ENCODE assay signal across 9 mouse cellular contexts in genomic region chr10:60115345-60116185, GRCm38 (mm10). TPM values are rescaled to one million over a fixed set of nuclear protein-coding genes. Genes with fewer than 3 reads are reported as not detected.
DNase-seq lines count a peak whose midpoint lies in the region; ATAC-seq and TF ChIP-seq lines count a peak whose summit lies in the region.
"Had no signal": no experiment of that assay in that cellular context is flagged by ENCODE, and none has a peak within 500 bp of the region (broad histone marks: within the 10 kb centered on the region; RNA-seq: fewer than 3 reads in every experiment).

No protein-coding gene starts in this region.

- H3K27ac ChIP-seq in lung, postnatal 0 days (ENCODE audit: low read length): peak overlapping the region; percentile 38; the same call in 1 of the 2 replicates
- peak overlapping the region; percentile 83 for H3K27ac ChIP-seq in hindbrain, embryonic 14.5 days
- peak overlapping the region; percentile 58 for H3K27ac ChIP-seq in neural tube, embryonic 14.5 days (ENCODE audit: low read depth, low read length)
- H3K27ac ChIP-seq: liver, embryonic 13.5 days had no signal

- intact Hi-C loops in left cerebral cortex, postnatal 4 days (cut with DNase I): no loop called here

- H3K4me1 ChIP-seq in lung, postnatal 0 days (ENCODE audit: insufficient read depth, low read depth, low read length): peaks cover 6% of the 10 kb centered on the region; the same call in 1 of the 2 replicates
- H3K4me1 ChIP-seq in hindbrain, embryonic 14.5 days (replicated peaks; ENCODE audit: control insufficient read depth, insufficient read depth, low read length): peaks cover 25% of the 10 kb centered on the region
- peaks cover 27% of the 10 kb centered on the region for H3K4me1 ChIP-seq in neural tube, embryonic 14.5 days (ENCODE audit: control insufficient read depth, insufficient read depth, low read length)

- H3K9me3 ChIP-seq in lung, postnatal 0 days (ENCODE audit: low read length): no peaks in the 10 kb centered on the region
- no peaks in the 10 kb centered on the region for H3K9me3 ChIP-seq in hindbrain, embryonic 14.5 days (ENCODE audit: control insufficient read depth, low read length)
- no peaks in the 10 kb centered on the region for H3K9me3 ChIP-seq in neural tube, embryonic 14.5 days (ENCODE audit: control insufficient read depth, low read length)
- H3K9me3 ChIP-seq: liver, embryonic 13.5 days had no signal

- no peak overlapping the region for H3K4me2 ChIP-seq in lung, postnatal 0 days (replicated peaks; ENCODE audit: low read depth, low read length)
- peak overlapping the region; percentile 46 for H3K4me2 ChIP-seq in hindbrain, embryonic 14.5 days (replicated peaks)
- peak overlapping the region; percentile 39 for H3K4me2 ChIP-seq in neural tube, embryonic 14.5 days (ENCODE audit: low read depth, low read length)
- H3K4me2 ChIP-seq: liver, embryonic 13.5 days had no signal

- H3K9ac ChIP-seq in lung, postnatal 0 days (replicated peaks; ENCODE audit: low read depth): no peak overlapping the region
- peak overlapping the region; percentile 44; the same call in 1 of the 2 replicates for H3K9ac ChIP-seq in hindbrain, embryonic 14.5 days
- H3K9ac ChIP-seq in neural tube, embryonic 14.5 days (replicated peaks; ENCODE audit: low read depth, low read length): no peak overlapping the region; the same call in 1 of the 2 replicates
- H3K9ac ChIP-seq: liver, embryonic 13.5 days had no signal

- no peak for ATAC-seq in lung, postnatal 0 days
- ATAC-seq in hindbrain, embryonic 14.5 days (ENCODE audit: low FRiP score): peak; percentile 87
- peak; percentile 89 for ATAC-seq in neural tube, embryonic 14.5 days (ENCODE audit: low read depth)

- H3K36me3 ChIP-seq in lung, postnatal 0 days (ENCODE audit: insufficient read depth, low read length): no peaks in the 10 kb centered on the region
- peaks cover 11% of the 10 kb centered on the region; the same call in 1 of the 2 replicates for H3K36me3 ChIP-seq in hindbrain, embryonic 14.5 days (replicated peaks; ENCODE audit: control insufficient read depth, insufficient read depth)
- 0 out of 2 replicates have a peak, but pooled peaks cover 3% of the 10 kb centered on the region for H3K36me3 ChIP-seq in neural tube, embryonic 14.5 days (ENCODE audit: control insufficient read depth, insufficient read depth, low read length)
- H3K36me3 ChIP-seq: liver, embryonic 13.5 days had no signal

- no peak for TF ChIP-seq CTCF in lung, postnatal 0 days (IDR thresholded peaks at IDR 0.05)

- no peak for TF ChIP-seq EP300 in lung, postnatal 0 days (IDR thresholded peaks at IDR 0.05)

- no peak overlapping the region for H3K4me3 ChIP-seq in lung, postnatal 0 days (ENCODE audit: low read depth, low read length)
- H3K4me3 ChIP-seq in hindbrain, embryonic 14.5 days (replicated peaks; ENCODE audit: low read length): peak overlapping the region; percentile 8; the same call in 1 of the 2 replicates
- H3K4me3 ChIP-seq in neural tube, embryonic 14.5 days (ENCODE audit: low read depth, low read length): no peak overlapping the region
- H3K4me3 ChIP-seq: liver, embryonic 13.5 days had no signal

- no peak for DNase-seq in lung, postnatal 0 days (ENCODE audit: low spot score)
- DNase-seq in lung, postnatal 4 days: no peak
- peak; percentile 74 for DNase-seq in embryo, embryonic 11 days
- DNase-seq in hindbrain, embryonic 14.5 days (ENCODE audit: low spot score): peak; percentile 80
- peak; percentile 86 for DNase-seq in left cerebral cortex, postnatal 4 days
- DNase-seq in c-Kit-positive CD71-positive TER-119-positive erythroid progenitor cells, embryonic 14.5 days (ENCODE audit: low spot score): no peak
- DNase-seq in yolk sac, embryonic 10.5 days (ENCODE audit: low spot score): no peak
- DNase-seq: liver, embryonic 13.5 days had no signal

- 19% methylated on average over 13 of the region's 14 CpGs for WGBS in lung, postnatal 0 days
- 3% methylated on average over 14 of the region's 14 CpGs for WGBS in hindbrain, embryonic 14.5 days
- WGBS in neural tube, embryonic 14.5 days: 7% methylated on average over 14 of the region's 14 CpGs

- no peaks in the 10 kb centered on the region for H3K27me3 ChIP-seq in lung, postnatal 0 days (replicated peaks; ENCODE audit: insufficient read depth, low read length)
- no peaks in the 10 kb centered on the region for H3K27me3 ChIP-seq in hindbrain, embryonic 14.5 days (ENCODE audit: control insufficient read depth, insufficient read depth, low read length)
- no peaks in the 10 kb centered on the region for H3K27me3 ChIP-seq in neural tube, embryonic 14.5 days (ENCODE audit: control insufficient read depth, insufficient read depth, low read length)

RNA-seq across cellular contexts. Expression of gene Spock2, which starts 9.5 kb away (rescaled TPM):
- 42.8 and 45.6 TPM in 2 replicates for polyA plus RNA-seq in lung, postnatal 0 days (2015; fragmentation: Nextera tagmentation; extraction: Ambion mirVana)
- polyA plus RNA-seq in hindbrain, embryonic 14.5 days (2014; fragmentation: Nextera tagmentation; extraction: Ambion mirVana): 85.3 and 88.8 TPM in 2 replicates
- 100 to 1,000 TPM; 312 to 345 TPM for total RNA-seq in left cerebral cortex, postnatal 4 days (2021)
- 92.4 and 95.3 TPM in 2 replicates for polyA plus RNA-seq in neural tube, embryonic 14.5 days (2014; fragmentation: Nextera tagmentation; extraction: Ambion mirVana)

Comparison
In these comparisons a context has a peak if more than half of its experiments do, and no peak if none do; other contexts are left out.
1. DNase-seq: peak in embryo, embryonic 11 days (single experiment), hindbrain, embryonic 14.5 days (single experiment) and left cerebral cortex, postnatal 4 days (single experiment); none in lung, postnatal 0 days (single experiment), lung, postnatal 4 days (0 of 2), c-Kit-positive CD71-positive TER-119-positive erythroid progenitor cells, embryonic 14.5 days (single experiment) and yolk sac, embryonic 10.5 days (single experiment).
2. Peak in every context shown above with its lines, with median percentiles within 50 percentile points of each other: H3K27ac ChIP-seq.